Mouse (Mus musculus): Measurements from ENCODE around the gene Pheta1. TPM values are rescaled to one million over a fixed set of nuclear protein-coding genes. Genes with fewer than 3 reads are reported as not detected.

Gene Pheta1
- polyA plus RNA-seq, 1 experiment from 2014 or later = 15.3 TPM

- peak; percentile 84 for ATAC-seq (replicated peaks; ENCODE audit: extremely low read depth, insufficient read depth, low FRiP score)
- Histone ChIP-seq H3K4me2 (ENCODE audit: low read depth, low read length) (peak overlapping the region; percentile 97), H3K27me3 (ENCODE audit: control insufficient read depth, insufficient read depth, low read length) (no peaks in the 10 kb centered on the region), H3K36me3 (ENCODE audit: control insufficient read depth, insufficient read depth) (no peaks in the 10 kb centered on the region), H3K27ac (ENCODE audit: low read length) (peak overlapping the region; percentile 87), H3K4me3 (ENCODE audit: low read length) (peak overlapping the region; percentile 72), H3K9me3 (replicated peaks; ENCODE audit: control insufficient read depth, low read length) (no peaks in the 10 kb centered on the region), H3K4me1 (ENCODE audit: control insufficient read depth, insufficient read depth, low read length) (peaks cover 47% of the 10 kb centered on the region), H3K9ac (ENCODE audit: low read length) (peak overlapping the region; percentile 91)
- under 1% methylated on average over 71 of the region's 77 CpGs for WGBS
These were observed 11.9 kb upstream of the Pheta1 start for GRCm38 (mm10) chr5:121836692-121837415.

GRCm38 (mm10) chr5:121837441-121838340 lies 11.1 kb upstream of the Pheta1 start, which contains the start of gene Sh2b3:
Gene Sh2b3, minus strand, starts transcription at chr5:121837646.
- H3K4me2 ChIP-seq (ENCODE audit: low read depth, low read length) = peak within 1 kb of the TSS; percentile 97
- 1% methylated on average over 35 of the region's 35 CpGs for WGBS
- no peaks in the 10 kb centered on the region for H3K36me3 ChIP-seq (ENCODE audit: control insufficient read depth, insufficient read depth)
- peak; percentile 12 for ATAC-seq (replicated peaks; ENCODE audit: extremely low read depth, insufficient read depth, low FRiP score)
- H3K9me3 ChIP-seq (replicated peaks; ENCODE audit: control insufficient read depth, low read length) = no peaks in the 10 kb centered on the region
- H3K27me3 ChIP-seq (ENCODE audit: control insufficient read depth, insufficient read depth, low read length) = no peaks in the 10 kb centered on the region
- peak within 1 kb of the TSS; percentile 87 for H3K27ac ChIP-seq (ENCODE audit: low read length)
- H3K4me3 ChIP-seq (ENCODE audit: low read length) = peak within 1 kb of the TSS; percentile 72
- peak within 1 kb of the TSS; percentile 91 for H3K9ac ChIP-seq (ENCODE audit: low read length)
- peaks cover 43% of the 10 kb centered on the region for H3K4me1 ChIP-seq (ENCODE audit: control insufficient read depth, insufficient read depth, low read length)

DNA sequence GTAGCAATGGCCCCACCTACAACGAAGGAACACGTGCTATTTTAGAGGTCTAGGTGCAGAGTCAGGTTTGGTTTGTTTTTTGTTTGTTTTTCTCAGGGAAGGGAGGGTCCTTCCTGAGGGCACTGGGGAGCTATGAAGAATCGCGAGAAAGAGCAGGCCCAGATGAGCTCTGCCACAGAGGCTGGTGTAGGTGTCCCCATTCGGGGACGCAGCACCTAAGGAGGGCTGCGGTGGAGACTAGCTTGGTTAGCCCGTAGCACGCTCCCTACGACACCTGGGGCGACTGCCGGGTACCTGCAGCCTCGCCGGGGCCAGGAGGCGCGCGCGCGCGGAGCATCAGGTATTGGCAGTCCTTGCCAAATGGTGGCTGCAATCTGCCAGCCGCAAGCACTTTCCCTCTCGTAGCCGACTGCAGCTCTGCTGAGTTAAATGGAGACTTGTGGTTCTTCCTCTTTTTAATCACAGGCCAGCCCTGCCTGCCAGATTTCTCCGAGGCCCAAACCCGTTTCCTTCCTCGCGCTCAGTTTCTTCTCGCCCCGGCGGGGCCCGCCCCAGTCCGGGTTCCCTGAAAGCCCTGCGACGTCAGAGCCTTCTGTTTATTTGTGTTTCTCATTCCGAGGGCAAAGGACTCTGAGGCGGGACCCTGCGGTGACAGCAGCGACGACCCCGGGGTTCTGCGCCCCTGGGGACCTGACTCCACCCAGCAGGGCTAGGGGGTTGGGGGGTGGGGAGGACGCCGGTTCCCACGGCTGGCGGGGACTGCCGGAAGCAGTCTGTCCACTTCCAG lies 10.2 kb upstream of the Pheta1 start:
- Histone ChIP-seq H3K36me3 (ENCODE audit: control insufficient read depth, insufficient read depth) (no peaks in the 10 kb centered on the region), H3K4me1 (ENCODE audit: control insufficient read depth, insufficient read depth, low read length) (peaks cover 44% of the 10 kb centered on the region), H3K27me3 (ENCODE audit: control insufficient read depth, insufficient read depth, low read length) (peaks cover 6% of the 10 kb centered on the region), H3K4me3 (ENCODE audit: low read length) (peak overlapping the region; percentile 72), H3K9ac (ENCODE audit: low read length) (peak overlapping the region; percentile 77), H3K9me3 (replicated peaks; ENCODE audit: control insufficient read depth, low read length) (no peaks in the 10 kb centered on the region), H3K4me2 (ENCODE audit: low read depth, low read length) (peak overlapping the region; percentile 97), H3K27ac (ENCODE audit: low read length) (peak overlapping the region; percentile 74)
- 1% methylated on average over 46 of the region's 46 CpGs for WGBS
- no peak for ATAC-seq (replicated peaks; ENCODE audit: extremely low read depth, insufficient read depth, low FRiP score)

DNA sequence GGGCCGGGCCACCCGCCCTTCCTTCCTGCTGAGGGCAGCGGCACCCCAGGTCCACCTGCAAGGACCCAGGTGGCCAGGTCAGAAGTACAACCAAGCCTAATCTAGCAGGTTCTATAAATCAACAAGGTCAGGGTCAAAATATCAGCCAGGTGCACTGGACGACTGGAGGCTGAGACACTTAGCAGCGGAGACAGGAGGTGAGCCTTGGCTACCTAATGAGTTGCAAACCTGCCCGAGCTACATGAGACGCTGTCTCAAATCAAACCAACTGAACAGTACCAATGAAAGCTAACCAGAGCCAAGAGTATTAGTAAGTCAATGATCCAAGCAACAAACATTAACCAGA lies 9.7 kb upstream of the Pheta1 start:
- ATAC-seq (replicated peaks; ENCODE audit: extremely low read depth, insufficient read depth, low FRiP score) = no peak

DNA sequence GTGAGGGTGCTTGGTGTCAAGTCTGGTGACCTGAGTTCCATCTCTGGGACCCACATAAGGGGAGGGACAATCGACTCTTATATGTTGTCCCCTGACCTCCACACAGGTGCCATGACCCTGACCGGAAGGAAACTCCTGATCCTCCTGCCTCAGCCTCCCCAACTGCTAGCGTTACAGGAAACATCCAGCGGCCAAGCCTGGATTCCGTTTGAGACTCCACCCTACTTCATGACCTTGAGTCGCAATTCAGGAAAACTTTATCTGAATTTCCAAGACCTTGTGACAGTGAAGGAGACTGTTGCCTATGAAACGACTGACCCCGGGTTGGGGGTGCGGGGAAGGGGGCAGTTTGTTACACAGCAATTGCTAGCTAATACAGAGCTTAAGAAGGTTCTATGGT lies 7.3 kb upstream of the Pheta1 start:
- no peaks in the 10 kb centered on the region for H3K9me3 ChIP-seq (replicated peaks; ENCODE audit: control insufficient read depth, low read length)
- no peak for ATAC-seq (replicated peaks; ENCODE audit: extremely low read depth, insufficient read depth, low FRiP score)
- no peak overlapping the region for H3K9ac ChIP-seq (ENCODE audit: low read length)
- 86% methylated on average over 9 of the region's 9 CpGs for WGBS
- H3K36me3 ChIP-seq (ENCODE audit: control insufficient read depth, insufficient read depth) = no peaks in the 10 kb centered on the region
- H3K4me3 ChIP-seq (ENCODE audit: low read length) = no peak overlapping the region
- peaks cover 10% of the 10 kb centered on the region for H3K27me3 ChIP-seq (ENCODE audit: control insufficient read depth, insufficient read depth, low read length)
- no peak overlapping the region for H3K27ac ChIP-seq (ENCODE audit: low read length)
- peaks cover 26% of the 10 kb centered on the region for H3K4me1 ChIP-seq (ENCODE audit: control insufficient read depth, insufficient read depth, low read length)
- no peak overlapping the region for H3K4me2 ChIP-seq (ENCODE audit: low read depth, low read length)

More for the DNA sequence above, 9.7 kb upstream of the Pheta1 start:
- H3K36me3 ChIP-seq (ENCODE audit: control insufficient read depth, insufficient read depth) = no peaks in the 10 kb centered on the region
- peaks cover 10% of the 10 kb centered on the region for H3K27me3 ChIP-seq (ENCODE audit: control insufficient read depth, insufficient read depth, low read length)
- peak overlapping the region; percentile 74 for H3K27ac ChIP-seq (ENCODE audit: low read length)
- no peaks in the 10 kb centered on the region for H3K9me3 ChIP-seq (replicated peaks; ENCODE audit: control insufficient read depth, low read length)
- H3K4me1 ChIP-seq (ENCODE audit: control insufficient read depth, insufficient read depth, low read length) = peaks cover 39% of the 10 kb centered on the region
- peak overlapping the region; percentile 72 for H3K4me3 ChIP-seq (ENCODE audit: low read length)
- 33% methylated on average over 7 of the region's 7 CpGs for WGBS
- H3K9ac ChIP-seq (ENCODE audit: low read length) = peak overlapping the region; percentile 77
- peak overlapping the region; percentile 97 for H3K4me2 ChIP-seq (ENCODE audit: low read depth, low read length)

DNA sequence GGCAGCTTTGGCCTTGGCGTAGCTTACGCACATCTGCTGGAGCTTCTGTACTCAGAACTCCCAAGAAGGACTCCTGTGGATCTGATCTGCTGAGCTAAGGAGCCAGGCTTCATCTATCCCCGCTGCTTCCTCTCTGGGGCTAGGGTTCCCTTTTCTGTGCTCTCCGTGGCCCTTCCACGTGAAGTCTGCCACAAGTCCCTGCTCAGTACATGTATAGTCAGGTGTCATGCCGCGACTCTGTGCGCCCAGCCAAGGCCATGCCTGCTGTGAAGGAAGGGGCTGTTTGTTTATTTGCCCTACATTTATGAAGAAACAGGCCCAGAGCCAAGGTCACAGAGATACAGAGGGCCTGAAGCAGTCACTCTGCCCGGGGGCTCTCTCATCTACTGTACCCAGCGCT lies 6.8 kb upstream of the Pheta1 start:
- H3K4me1 ChIP-seq (ENCODE audit: control insufficient read depth, insufficient read depth, low read length) = peaks cover 26% of the 10 kb centered on the region
- H3K27ac ChIP-seq (ENCODE audit: low read length) = peak overlapping the region; percentile 26; the same call in 1 of the 2 replicates
- no peak overlapping the region for H3K4me3 ChIP-seq (ENCODE audit: low read length)
- H3K4me2 ChIP-seq (ENCODE audit: low read depth, low read length) = no peak overlapping the region
- H3K27me3 ChIP-seq (ENCODE audit: control insufficient read depth, insufficient read depth, low read length) = peaks cover 10% of the 10 kb centered on the region
- no peaks in the 10 kb centered on the region for H3K9me3 ChIP-seq (replicated peaks; ENCODE audit: control insufficient read depth, low read length)
- no peak for ATAC-seq (replicated peaks; ENCODE audit: extremely low read depth, insufficient read depth, low FRiP score)
- H3K9ac ChIP-seq (ENCODE audit: low read length) = no peak overlapping the region
- H3K36me3 ChIP-seq (ENCODE audit: control insufficient read depth, insufficient read depth) = no peaks in the 10 kb centered on the region
- WGBS = 49% methylated on average over 10 of the region's 10 CpGs

DNA sequence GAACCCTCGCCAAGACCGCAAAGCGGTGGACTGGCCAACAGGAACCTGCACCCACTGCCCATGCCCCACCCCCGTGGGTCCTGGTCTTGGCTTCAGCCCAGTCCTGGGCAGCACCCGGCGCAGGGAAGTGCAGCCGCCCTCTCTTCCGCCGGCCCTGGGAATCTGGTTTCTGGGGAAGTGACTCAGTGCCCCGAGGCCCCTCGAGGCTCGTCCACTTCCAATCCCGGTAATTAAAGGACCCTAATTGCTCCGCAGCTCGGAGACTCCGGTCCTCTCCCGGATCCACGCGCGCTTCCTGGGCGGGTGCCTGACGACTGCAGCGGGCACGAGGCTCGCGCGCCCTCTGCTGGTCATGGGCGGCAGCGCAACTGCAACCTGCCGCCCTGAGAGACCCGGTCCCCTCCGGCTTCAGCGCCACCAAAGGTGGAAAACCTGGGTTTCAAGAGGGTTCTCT lies 6.1 kb upstream of the Pheta1 start:
- no peaks in the 10 kb centered on the region for H3K36me3 ChIP-seq (ENCODE audit: control insufficient read depth, insufficient read depth)
- H3K9ac ChIP-seq (ENCODE audit: low read length) = peak overlapping the region; percentile 80
- H3K27ac ChIP-seq (ENCODE audit: low read length) = peak overlapping the region; percentile 41
- WGBS = under 1% methylated on average over 33 of the region's 33 CpGs
- no peaks in the 10 kb centered on the region for H3K9me3 ChIP-seq (replicated peaks; ENCODE audit: control insufficient read depth, low read length)
- peak overlapping the region; percentile 70 for H3K4me3 ChIP-seq (ENCODE audit: low read length)
- peaks cover 10% of the 10 kb centered on the region for H3K27me3 ChIP-seq (ENCODE audit: control insufficient read depth, insufficient read depth, low read length)
- peak; percentile 47 for ATAC-seq (replicated peaks; ENCODE audit: extremely low read depth, insufficient read depth, low FRiP score)
- peaks cover 24% of the 10 kb centered on the region for H3K4me1 ChIP-seq (ENCODE audit: control insufficient read depth, insufficient read depth, low read length)
- H3K4me2 ChIP-seq (ENCODE audit: low read depth, low read length) = peak overlapping the region; percentile 89

DNA sequence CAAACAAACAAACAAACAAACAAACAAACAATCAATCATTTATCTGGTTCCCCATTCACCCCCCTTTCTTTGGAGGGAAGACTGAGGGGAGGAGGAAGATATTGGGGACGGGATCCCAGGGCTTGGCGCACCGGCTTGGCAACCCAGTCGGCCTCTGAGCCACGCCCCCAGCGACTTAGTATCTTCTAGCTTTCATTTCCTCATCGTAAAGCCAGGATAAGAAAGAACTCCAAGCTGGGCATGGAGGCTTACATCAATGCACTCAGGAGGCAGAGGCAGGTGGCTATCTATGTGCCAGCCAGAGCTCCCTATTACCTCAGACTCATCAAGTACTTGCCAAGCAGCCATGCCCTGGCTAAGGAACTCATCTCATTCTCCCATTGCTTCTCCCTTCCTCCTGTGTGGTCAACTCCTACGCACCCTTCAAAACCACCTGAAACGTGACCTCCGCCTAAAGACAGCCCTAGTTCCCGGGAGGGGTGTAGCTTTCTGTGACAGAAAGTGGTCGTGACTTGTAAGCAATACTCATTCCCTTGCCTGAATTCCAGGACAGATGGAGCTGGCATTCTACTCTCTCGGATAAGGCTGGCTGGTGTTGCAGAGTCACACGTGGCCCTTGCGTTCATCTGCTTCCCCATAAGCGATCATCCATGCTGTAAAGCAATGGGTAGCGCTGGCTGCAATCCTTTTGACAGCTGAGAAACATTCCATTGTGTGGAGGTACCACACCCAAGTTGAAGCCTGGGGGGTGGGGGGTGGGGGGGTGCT lies 5.5 kb upstream of the Pheta1 start:
- 14% methylated on average over 17 of the region's 17 CpGs for WGBS
- no peaks in the 10 kb centered on the region for H3K9me3 ChIP-seq (replicated peaks; ENCODE audit: control insufficient read depth, low read length)

More for the DNA sequence above, 5.5 kb upstream of the Pheta1 start:
- Histone ChIP-seq H3K4me1 (ENCODE audit: control insufficient read depth, insufficient read depth, low read length) (peaks cover 22% of the 10 kb centered on the region), H3K4me3 (ENCODE audit: low read length) (peak overlapping the region; percentile 70), H3K27me3 (ENCODE audit: control insufficient read depth, insufficient read depth, low read length) (peaks cover 10% of the 10 kb centered on the region), H3K4me2 (ENCODE audit: low read depth, low read length) (peak overlapping the region; percentile 89), H3K27ac (ENCODE audit: low read length) (no peak overlapping the region), H3K36me3 (ENCODE audit: control insufficient read depth, insufficient read depth) (no peaks in the 10 kb centered on the region), H3K9ac (ENCODE audit: low read length) (peak overlapping the region; percentile 80)
- ATAC-seq (replicated peaks; ENCODE audit: extremely low read depth, insufficient read depth, low FRiP score) = no peak
